Mouse (Mus musculus): Measurements from ENCODE around the gene Olfr1564. TPM values are rescaled to one million over a fixed set of nuclear protein-coding genes. Genes with fewer than 3 reads are reported as not detected.
A peak's percentile ranks its signal among the peaks of the same experiment; 100 is the strongest.
"Not testable (repeated sequence)": the region's sequence is repeated elsewhere in the genome, so short reads cannot be mapped to it uniquely, and the experiment has no call there.

Olfr1564 gene
- polyA plus RNA-seq (2015; fragmentation: Nextera tagmentation; extraction: Ambion mirVana), result not detected in 2 replicates

- Histone ChIP-seq H3K27ac (no peak within 1 kb of the TSS), H3K27me3 (replicated peaks) (no peaks in the 10 kb centered on the region), H3K9ac (no peak within 1 kb of the TSS), H3K4me3 (replicated peaks) (no peak within 1 kb of the TSS), H3K36me3 (no peaks in the 10 kb centered on the region), H3K9me3 (no peaks in the 10 kb centered on the region), H3K4me2 (replicated peaks) (no peak within 1 kb of the TSS), H3K4me1 (replicated peaks) (no peaks in the 10 kb centered on the region)
- 89% methylated on average over 2 of the region's 2 CpGs for WGBS
- no peak for ATAC-seq
Measured at GRCm38 (mm10) chr17:33221590-33221989, at the start of gene Olfr1564. Olfr1564 (minus strand) TSS chr17:33221690.

DNA sequence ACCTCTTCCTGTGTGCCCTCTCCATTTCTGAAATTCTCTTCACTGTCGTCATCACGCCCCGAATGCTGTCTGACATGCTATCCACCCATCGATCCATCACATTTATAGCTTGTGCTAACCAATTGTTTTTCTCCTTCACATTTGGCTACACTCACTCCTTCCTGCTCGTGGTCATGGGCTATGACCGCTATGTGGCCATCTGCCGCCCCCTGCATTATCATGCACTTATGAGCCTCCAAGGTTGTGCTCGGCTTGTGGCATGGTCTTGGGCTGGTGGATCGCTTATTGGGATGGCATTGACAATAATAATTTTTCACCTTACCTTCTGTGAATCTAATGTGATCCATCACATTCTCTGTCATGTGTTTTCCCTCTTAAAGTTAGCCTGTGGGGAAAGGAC lies 47.4 kb upstream of the Olfr1564 start:
- Histone ChIP-seq H3K36me3 (no peaks in the 10 kb centered on the region), H3K4me3 (replicated peaks) (no peak overlapping the region), H3K9me3 (no peaks in the 10 kb centered on the region), H3K27me3 (replicated peaks) (no peaks in the 10 kb centered on the region), H3K27ac (no peak overlapping the region), H3K9ac (no peak overlapping the region), H3K4me2 (replicated peaks) (no peak overlapping the region), H3K4me1 (replicated peaks) (no peaks in the 10 kb centered on the region)
- no peak for ATAC-seq
- 89% methylated on average over 9 of the region's 9 CpGs for WGBS

- Histone ChIP-seq H3K27ac (no peak within 1 kb of the TSS), H3K4me3 (replicated peaks) (no peak within 1 kb of the TSS), H3K4me2 (replicated peaks) (no peak within 1 kb of the TSS), H3K27me3 (replicated peaks) (no peaks in the 10 kb centered on the region), H3K36me3 (no peaks in the 10 kb centered on the region), H3K9me3 (no peaks in the 10 kb centered on the region), H3K4me1 (replicated peaks) (no peaks in the 10 kb centered on the region), H3K9ac (no peak within 1 kb of the TSS)
- ATAC-seq, result no peak
- WGBS, result 57% methylated on average over 1 of the region's 1 CpGs
Measured at GRCm38 (mm10) chr17:33264376-33264775, 42.9 kb upstream of the Olfr1564 start, which contains the start of gene Olfr63. Olfr63 (plus strand) TSS chr17:33264676.

DNA sequence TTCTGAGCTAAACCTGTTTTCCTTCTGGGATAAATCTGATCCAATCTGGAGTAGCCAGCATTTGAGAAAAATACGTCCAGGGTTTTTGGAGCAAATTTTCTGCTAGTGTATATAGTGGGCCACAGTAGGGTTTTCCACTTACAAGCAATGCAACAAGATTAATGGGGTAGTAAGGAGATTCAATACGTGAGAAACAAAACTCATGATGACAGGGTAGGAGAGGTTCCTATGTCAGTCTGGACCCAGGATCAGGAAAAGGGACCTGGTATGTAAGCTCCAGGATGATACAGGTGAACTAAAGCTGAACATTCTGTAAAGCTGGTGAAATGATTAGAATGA lies 33.8 kb upstream of the Olfr1564 start:
- not testable (repeated sequence) for H3K4me3 ChIP-seq (replicated peaks)

GRCm38 (mm10) chr17:33254530-33255318 lies 33.2 kb upstream of the Olfr1564 start, which contains the start of gene Zfp955a:
Zfp955a (minus strand) TSS chr17:33255145.
- not testable (repeated sequence) for H3K9me3 ChIP-seq; H3K36me3 ChIP-seq; H3K27ac ChIP-seq; H3K4me1 ChIP-seq (replicated peaks); H3K9ac ChIP-seq; H3K27me3 ChIP-seq (replicated peaks); H3K4me3 ChIP-seq (replicated peaks)
- peak; percentile 99 for ATAC-seq
- H3K4me2 ChIP-seq (replicated peaks), result 0 out of 2 replicates have a peak within 1 kb of the TSS, but pooled peaks have one; percentile 9
- WGBS, result 26% methylated on average over 1 of the region's 34 CpGs

More for the DNA sequence above, 33.8 kb upstream of the Olfr1564 start:
- H3K27ac ChIP-seq; H3K9me3 ChIP-seq; H3K36me3 ChIP-seq; H3K27me3 ChIP-seq (replicated peaks); H3K9ac ChIP-seq; H3K4me2 ChIP-seq (replicated peaks); H3K4me1 ChIP-seq (replicated peaks): not testable (repeated sequence)
- WGBS, result no CpG with 5 or more reads among the region's 2 CpGs
- ATAC-seq, result peak; percentile 26; the same call in 1 of the 2 replicates

DNA sequence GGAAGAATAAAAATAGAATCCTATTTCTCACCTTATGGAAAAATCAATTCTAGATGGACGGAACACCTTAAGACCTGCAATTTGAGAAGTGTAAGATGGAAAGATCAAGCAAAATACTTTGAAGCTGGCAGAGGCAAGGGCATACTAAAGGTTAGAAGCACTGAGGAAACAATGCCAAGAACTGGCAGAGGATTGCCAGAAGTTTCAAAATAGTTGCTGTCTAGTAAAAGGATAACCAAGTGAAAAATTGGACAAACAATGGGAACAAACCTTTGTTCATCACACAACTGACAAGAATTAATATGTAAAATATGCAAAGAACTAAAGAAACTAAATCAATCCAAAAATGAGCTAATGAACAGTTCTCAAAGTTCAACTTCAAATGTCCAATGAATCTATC lies 15.2 kb upstream of the Olfr1564 start:
- H3K36me3 ChIP-seq; H3K9me3 ChIP-seq; ATAC-seq; H3K4me3 ChIP-seq (replicated peaks); H3K4me1 ChIP-seq (replicated peaks); H3K27me3 ChIP-seq (replicated peaks); H3K4me2 ChIP-seq (replicated peaks); H3K27ac ChIP-seq; H3K9ac ChIP-seq: not testable (repeated sequence)
- 96% methylated on average over 1 of the region's 1 CpGs for WGBS

GRCm38 (mm10) chr17:33191002-33191401 lies 30.5 kb downstream of the Olfr1564 start, which contains the start of gene Olfr239:
Olfr239 (plus strand) TSS chr17:33191302.
- not testable (repeated sequence) for H3K36me3 ChIP-seq; H3K9ac ChIP-seq; H3K27me3 ChIP-seq (replicated peaks); H3K4me1 ChIP-seq (replicated peaks); H3K4me3 ChIP-seq (replicated peaks); H3K9me3 ChIP-seq; ATAC-seq; H3K4me2 ChIP-seq (replicated peaks); H3K27ac ChIP-seq
- no CpG with 5 or more reads among the region's 2 CpGs for WGBS

- not testable (repeated sequence) for H3K27ac ChIP-seq; ATAC-seq; H3K36me3 ChIP-seq; H3K4me3 ChIP-seq (replicated peaks); H3K4me2 ChIP-seq (replicated peaks); H3K27me3 ChIP-seq (replicated peaks); H3K9me3 ChIP-seq; H3K4me1 ChIP-seq (replicated peaks); H3K9ac ChIP-seq
- 76% methylated on average over 1 of the region's 1 CpGs for WGBS
Measured at GRCm38 (mm10) chr17:33168147-33168546, 53.3 kb downstream of the Olfr1564 start, which contains the start of gene Olfr55. Olfr55 (plus strand) TSS chr17:33168447.

Other genes starting within 250 kb of the Olfr1564 start
- 9.1 and 9.4 TPM in 2 replicates for gene Zfp952, start 228.6 kb downstream of the Olfr1564 start, polyA plus RNA-seq (2015; fragmentation: Nextera tagmentation; extraction: Ambion mirVana)
- 9.4 and 11.1 TPM in 2 replicates for gene Zfp763, start 188.3 kb downstream of the Olfr1564 start, polyA plus RNA-seq (2015; fragmentation: Nextera tagmentation; extraction: Ambion mirVana)
- gene 4921501E09Rik, start 153.6 kb downstream of the Olfr1564 start, polyA plus RNA-seq (2015; fragmentation: Nextera tagmentation; extraction: Ambion mirVana), result not detected in 2 replicates
- 4.1 and 7.8 TPM in 2 replicates for gene Zfp563, start 132.4 kb downstream of the Olfr1564 start, polyA plus RNA-seq (2015; fragmentation: Nextera tagmentation; extraction: Ambion mirVana)
- gene Morc2b, start 82.0 kb downstream of the Olfr1564 start, polyA plus RNA-seq (2015; fragmentation: Nextera tagmentation; extraction: Ambion mirVana), result 0.08 TPM in 1 of 2 replicates, not detected in the other
- gene Olfr55, start 53.2 kb downstream of the Olfr1564 start, polyA plus RNA-seq (2015; fragmentation: Nextera tagmentation; extraction: Ambion mirVana), result 0.03 TPM in 1 of 2 replicates, not detected in the other
- not detected in 2 replicates for gene Olfr239, start 30.4 kb downstream of the Olfr1564 start, polyA plus RNA-seq (2015; fragmentation: Nextera tagmentation; extraction: Ambion mirVana)
- gene Zfp955a, start 33.5 kb upstream of the Olfr1564 start, polyA plus RNA-seq (2015; fragmentation: Nextera tagmentation; extraction: Ambion mirVana), result 11.7 and 14.0 TPM in 2 replicates
- gene Olfr63, start 43.0 kb upstream of the Olfr1564 start, polyA plus RNA-seq (2015; fragmentation: Nextera tagmentation; extraction: Ambion mirVana), result 0.03 TPM in 1 of 2 replicates, not detected in the other
- gene Zfp955b, start 67.9 kb upstream of the Olfr1564 start, polyA plus RNA-seq (2015; fragmentation: Nextera tagmentation; extraction: Ambion mirVana), result 9.6 and 9.9 TPM in 2 replicates
- gene Zfp81, start 137.2 kb upstream of the Olfr1564 start, polyA plus RNA-seq (2015; fragmentation: Nextera tagmentation; extraction: Ambion mirVana), result 7.0 and 7.3 TPM in 2 replicates
- 11.3 and 13.1 TPM in 2 replicates for gene Zfp101, start 173.0 kb upstream of the Olfr1564 start, polyA plus RNA-seq (2015; fragmentation: Nextera tagmentation; extraction: Ambion mirVana)
- not detected in 2 replicates for gene Actl9, start 211.2 kb upstream of the Olfr1564 start, polyA plus RNA-seq (2015; fragmentation: Nextera tagmentation; extraction: Ambion mirVana)